Mouse (Mus musculus): ENCODE measurements around the gene Ccs.

DNA sequence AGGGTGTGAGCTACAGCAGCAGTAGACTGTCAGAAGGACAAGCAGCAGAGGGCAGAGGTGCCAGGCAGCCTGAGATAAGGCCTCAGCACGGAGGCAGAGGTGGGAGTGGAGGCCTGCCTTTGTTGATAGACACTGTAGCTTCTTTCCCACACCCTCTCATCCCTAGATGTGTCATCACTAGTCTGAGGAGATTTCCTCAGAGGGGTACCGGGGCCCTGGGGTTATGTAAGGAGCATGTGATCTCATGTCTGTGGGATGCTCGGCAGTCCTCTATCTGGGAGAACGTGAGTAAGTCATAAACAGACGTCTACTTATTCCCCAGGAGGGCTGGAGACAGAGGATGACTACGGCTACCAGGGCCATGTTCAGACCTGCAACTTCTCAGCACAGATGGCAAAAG, 19.9 kb upstream of the Ccs start:
- TF ChIP-seq CTCF (IDR thresholded peaks at IDR 0.05; ENCODE audit: borderline replicate concordance, insufficient read depth, low read length): no peak
- no peak for TF ChIP-seq POLR2A (IDR thresholded peaks at IDR 0.05; ENCODE audit: low read depth, low read length)

Data from embryonic fibroblast, embryonic 13.5 days (primary cell).